Mouse (Mus musculus): ENCODE measurements around the gene Pde6h. TPM values are rescaled to one million over a fixed set of nuclear protein-coding genes. Genes with fewer than 3 reads are reported as not detected.
A peak's percentile ranks its signal among the peaks of the same experiment; 100 is the strongest.

The Pde6h gene
- polyA plus RNA-seq, 1 experiment from 2014 or later: 0.08 TPM

- H3K27me3 ChIP-seq (ENCODE audit: control insufficient read depth, insufficient read depth, low read depth, low read length): no peaks in the 10 kb centered on the region
- no peaks in the 10 kb centered on the region; the same call in 1 of the 2 replicates for H3K4me1 ChIP-seq (ENCODE audit: control insufficient read depth, insufficient read depth, low read length)
- no peak overlapping the region for H3K4me3 ChIP-seq (ENCODE audit: low read depth, low read length)
- 28% methylated on average over 3 of the region's 3 CpGs for WGBS
- no peak overlapping the region for H3K9ac ChIP-seq (ENCODE audit: low read depth, low read length)
- H3K9me3 ChIP-seq (replicated peaks; ENCODE audit: control insufficient read depth, low read length, poor library complexity, severe bottlenecking): no peaks in the 10 kb centered on the region
- H3K36me3 ChIP-seq (ENCODE audit: control insufficient read depth, insufficient read depth, low read length): no peaks in the 10 kb centered on the region
- no peak overlapping the region; the same call in 1 of the 2 replicates for H3K27ac ChIP-seq (ENCODE audit: low read length)
- H3K4me2 ChIP-seq (ENCODE audit: low read length): no peak overlapping the region
- ATAC-seq: peak; percentile 56; the same call in 1 of the 2 replicates
Observed at GRCm38 (mm10) chr6:136980331-136980746, 56.7 kb downstream of the Pde6h start.

- Histone ChIP-seq H3K4me1 (ENCODE audit: control insufficient read depth, insufficient read depth, low read length) (no peaks in the 10 kb centered on the region; the same call in 1 of the 2 replicates), H3K9me3 (replicated peaks; ENCODE audit: control insufficient read depth, low read length, poor library complexity, severe bottlenecking) (no peaks in the 10 kb centered on the region), H3K9ac (ENCODE audit: low read depth, low read length) (no peak overlapping the region), H3K27me3 (ENCODE audit: control insufficient read depth, insufficient read depth, low read depth, low read length) (no peaks in the 10 kb centered on the region), H3K27ac (ENCODE audit: low read length) (no peak overlapping the region), H3K4me2 (ENCODE audit: low read length) (no peak overlapping the region), H3K36me3 (ENCODE audit: control insufficient read depth, insufficient read depth, low read length) (no peaks in the 10 kb centered on the region), H3K4me3 (ENCODE audit: low read depth, low read length) (no peak overlapping the region)
- WGBS: 85% methylated on average over 6 of the region's 6 CpGs
- no peak for ATAC-seq
Observed at GRCm38 (mm10) chr6:136982581-136982980, 58.9 kb downstream of the Pde6h start.

- Histone ChIP-seq H3K36me3 (ENCODE audit: control insufficient read depth, insufficient read depth, low read length) (no peaks in the 10 kb centered on the region), H3K4me3 (ENCODE audit: low read depth, low read length) (no peak overlapping the region), H3K27ac (ENCODE audit: low read length) (no peak overlapping the region), H3K27me3 (ENCODE audit: control insufficient read depth, insufficient read depth, low read depth, low read length) (no peaks in the 10 kb centered on the region), H3K9ac (ENCODE audit: low read depth, low read length) (no peak overlapping the region), H3K4me2 (ENCODE audit: low read length) (no peak overlapping the region), H3K9me3 (replicated peaks; ENCODE audit: control insufficient read depth, low read length, poor library complexity, severe bottlenecking) (no peaks in the 10 kb centered on the region), H3K4me1 (ENCODE audit: control insufficient read depth, insufficient read depth, low read length) (no peaks in the 10 kb centered on the region; the same call in 1 of the 2 replicates)
- no peak for ATAC-seq
- 59% methylated on average over 7 of the region's 7 CpGs for WGBS
Observed at GRCm38 (mm10) chr6:136983201-136983600, 59.6 kb downstream of the Pde6h start.

GRCm38 (mm10) chr6:136986019-136986418, 62.4 kb downstream of the Pde6h start:
- Histone ChIP-seq H3K9me3 (replicated peaks; ENCODE audit: control insufficient read depth, low read length, poor library complexity, severe bottlenecking) (no peaks in the 10 kb centered on the region), H3K27me3 (ENCODE audit: control insufficient read depth, insufficient read depth, low read depth, low read length) (no peaks in the 10 kb centered on the region), H3K27ac (ENCODE audit: low read length) (no peak overlapping the region), H3K4me1 (ENCODE audit: control insufficient read depth, insufficient read depth, low read length) (peaks cover 3% of the 10 kb centered on the region; the same call in 1 of the 2 replicates), H3K4me3 (ENCODE audit: low read depth, low read length) (no peak overlapping the region), H3K4me2 (ENCODE audit: low read length) (no peak overlapping the region), H3K9ac (ENCODE audit: low read depth, low read length) (no peak overlapping the region), H3K36me3 (ENCODE audit: control insufficient read depth, insufficient read depth, low read length) (no peaks in the 10 kb centered on the region)
- WGBS: 61% methylated on average over 13 of the region's 13 CpGs
- peak; percentile 61; the same call in 1 of the 2 replicates for ATAC-seq

GRCm38 (mm10) chr6:136986718-136987117, 63.1 kb downstream of the Pde6h start:
- Histone ChIP-seq H3K4me2 (ENCODE audit: low read length) (no peak overlapping the region), H3K4me3 (ENCODE audit: low read depth, low read length) (no peak overlapping the region), H3K27me3 (ENCODE audit: control insufficient read depth, insufficient read depth, low read depth, low read length) (no peaks in the 10 kb centered on the region), H3K4me1 (ENCODE audit: control insufficient read depth, insufficient read depth, low read length) (peaks cover 6% of the 10 kb centered on the region; the same call in 1 of the 2 replicates), H3K9ac (ENCODE audit: low read depth, low read length) (no peak overlapping the region), H3K9me3 (replicated peaks; ENCODE audit: control insufficient read depth, low read length, poor library complexity, severe bottlenecking) (no peaks in the 10 kb centered on the region), H3K36me3 (ENCODE audit: control insufficient read depth, insufficient read depth, low read length) (no peaks in the 10 kb centered on the region), H3K27ac (ENCODE audit: low read length) (no peak overlapping the region)
- peak; percentile 49 for ATAC-seq
- WGBS: 58% methylated on average over 11 of the region's 11 CpGs

- H3K36me3 ChIP-seq (ENCODE audit: control insufficient read depth, insufficient read depth, low read length): no peaks in the 10 kb centered on the region
- H3K4me3 ChIP-seq (ENCODE audit: low read depth, low read length): no peak overlapping the region
- H3K4me1 ChIP-seq (ENCODE audit: control insufficient read depth, insufficient read depth, low read length): peaks cover 6% of the 10 kb centered on the region; the same call in 1 of the 2 replicates
- WGBS: 90% methylated on average over 7 of the region's 7 CpGs
- no peak overlapping the region for H3K9ac ChIP-seq (ENCODE audit: low read depth, low read length)
- no peaks in the 10 kb centered on the region for H3K27me3 ChIP-seq (ENCODE audit: control insufficient read depth, insufficient read depth, low read depth, low read length)
- no peak for ATAC-seq
- no peaks in the 10 kb centered on the region for H3K9me3 ChIP-seq (replicated peaks; ENCODE audit: control insufficient read depth, low read length, poor library complexity, severe bottlenecking)
- H3K4me2 ChIP-seq (ENCODE audit: low read length): no peak overlapping the region
- no peak overlapping the region for H3K27ac ChIP-seq (ENCODE audit: low read length)
Observed at GRCm38 (mm10) chr6:136988536-136989060, 65.0 kb downstream of the Pde6h start.

- no peak for ATAC-seq
- no peaks in the 10 kb centered on the region for H3K36me3 ChIP-seq (ENCODE audit: control insufficient read depth, insufficient read depth, low read length)
- no peak overlapping the region for H3K4me2 ChIP-seq (ENCODE audit: low read length)
- 37% methylated on average over 11 of the region's 11 CpGs for WGBS
- H3K9ac ChIP-seq (ENCODE audit: low read depth, low read length): no peak overlapping the region
- peaks cover 6% of the 10 kb centered on the region; the same call in 1 of the 2 replicates for H3K4me1 ChIP-seq (ENCODE audit: control insufficient read depth, insufficient read depth, low read length)
- no peaks in the 10 kb centered on the region for H3K9me3 ChIP-seq (replicated peaks; ENCODE audit: control insufficient read depth, low read length, poor library complexity, severe bottlenecking)
- H3K27me3 ChIP-seq (ENCODE audit: control insufficient read depth, insufficient read depth, low read depth, low read length): no peaks in the 10 kb centered on the region
- H3K4me3 ChIP-seq (ENCODE audit: low read depth, low read length): no peak overlapping the region
- H3K27ac ChIP-seq (ENCODE audit: low read length): no peak overlapping the region
Observed at GRCm38 (mm10) chr6:136989824-136990497, 66.3 kb downstream of the Pde6h start.

GRCm38 (mm10) chr6:136990557-136990956, 66.9 kb downstream of the Pde6h start:
- Histone ChIP-seq H3K4me2 (ENCODE audit: low read length) (no peak overlapping the region), H3K27ac (ENCODE audit: low read length) (no peak overlapping the region), H3K4me3 (ENCODE audit: low read depth, low read length) (no peak overlapping the region), H3K4me1 (ENCODE audit: control insufficient read depth, insufficient read depth, low read length) (peaks cover 6% of the 10 kb centered on the region; the same call in 1 of the 2 replicates), H3K9ac (ENCODE audit: low read depth, low read length) (no peak overlapping the region), H3K27me3 (ENCODE audit: control insufficient read depth, insufficient read depth, low read depth, low read length) (no peaks in the 10 kb centered on the region), H3K36me3 (ENCODE audit: control insufficient read depth, insufficient read depth, low read length) (no peaks in the 10 kb centered on the region), H3K9me3 (replicated peaks; ENCODE audit: control insufficient read depth, low read length, poor library complexity, severe bottlenecking) (no peaks in the 10 kb centered on the region)
- no peak for ATAC-seq
- WGBS: 61% methylated on average over 8 of the region's 8 CpGs

- no peak overlapping the region for H3K4me3 ChIP-seq (ENCODE audit: low read depth, low read length)
- no peak overlapping the region for H3K9ac ChIP-seq (ENCODE audit: low read depth, low read length)
- H3K27me3 ChIP-seq (ENCODE audit: control insufficient read depth, insufficient read depth, low read depth, low read length): no peaks in the 10 kb centered on the region
- H3K4me1 ChIP-seq (ENCODE audit: control insufficient read depth, insufficient read depth, low read length): peaks cover 6% of the 10 kb centered on the region; the same call in 1 of the 2 replicates
- ATAC-seq: no peak
- H3K9me3 ChIP-seq (replicated peaks; ENCODE audit: control insufficient read depth, low read length, poor library complexity, severe bottlenecking): no peaks in the 10 kb centered on the region
- 86% methylated on average over 4 of the region's 4 CpGs for WGBS
- H3K27ac ChIP-seq (ENCODE audit: low read length): no peak overlapping the region
- H3K4me2 ChIP-seq (ENCODE audit: low read length): no peak overlapping the region
- no peaks in the 10 kb centered on the region for H3K36me3 ChIP-seq (ENCODE audit: control insufficient read depth, insufficient read depth, low read length)
Observed at GRCm38 (mm10) chr6:136993574-136993973, 69.9 kb downstream of the Pde6h start.

All from midbrain, embryonic 16.5 days (tissue).